Mouse (Mus musculus): ENCODE data around the gene Itgal. TPM values are rescaled to one million over a fixed set of nuclear protein-coding genes. Genes with fewer than 3 reads are reported as not detected.

Itgal gene
- total RNA-seq, 2 experiments from 2014 or later, result 2.0 to 5.7 TPM

DNA sequence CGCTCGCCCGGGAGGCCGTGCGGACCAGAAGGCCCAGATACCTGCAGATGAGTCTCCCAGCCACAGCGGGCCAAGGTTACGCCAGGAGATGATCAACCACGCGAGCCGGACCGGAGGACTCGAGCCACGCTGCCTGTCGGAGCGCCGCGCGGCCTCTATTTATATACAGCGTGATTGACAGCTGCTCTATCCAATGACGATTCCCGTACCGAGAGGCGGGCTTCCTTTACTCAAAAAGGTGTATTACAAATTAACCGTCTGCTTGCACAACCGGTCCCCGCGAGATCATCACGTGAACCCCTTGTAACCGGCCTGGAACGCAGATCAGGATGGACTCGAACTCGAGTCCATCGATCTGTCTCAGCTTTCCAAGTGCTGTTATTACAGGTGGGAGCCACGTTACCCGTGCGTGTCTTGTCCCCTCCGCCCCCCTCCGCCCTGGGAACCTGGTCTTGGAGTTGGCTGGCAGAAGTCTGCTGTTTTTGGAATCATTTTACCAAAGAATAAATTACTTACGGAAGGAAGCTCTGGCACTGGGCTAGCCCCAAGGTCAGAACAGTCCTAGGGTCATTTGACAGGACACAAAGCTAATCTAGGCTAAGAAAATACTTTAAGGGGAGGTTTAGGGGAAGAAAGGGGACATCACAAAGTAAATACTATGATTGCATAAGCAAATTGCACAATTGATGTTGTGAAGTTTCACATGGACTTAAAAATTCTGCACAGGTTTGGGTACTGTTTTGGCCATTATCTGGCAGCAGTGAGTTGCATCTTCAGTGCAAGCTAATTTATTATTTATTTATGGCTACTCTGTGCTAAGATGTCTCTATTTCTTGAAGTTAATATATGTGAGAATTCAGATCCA is 21.9 kb upstream of the Itgal start, which contains the start of gene Sephs2:
TSS of gene Sephs2 (minus strand) at position 131 of the 865 bp plus-strand sequence.
- peak; percentile 93 to 96 for DNase-seq
- intact Hi-C loops (cut with DNase I), result loop anchor here (2.0 kb wide), 1 partner anchor 13 kb away; the partner anchor contains the start of gene Dctpp1

DNA sequence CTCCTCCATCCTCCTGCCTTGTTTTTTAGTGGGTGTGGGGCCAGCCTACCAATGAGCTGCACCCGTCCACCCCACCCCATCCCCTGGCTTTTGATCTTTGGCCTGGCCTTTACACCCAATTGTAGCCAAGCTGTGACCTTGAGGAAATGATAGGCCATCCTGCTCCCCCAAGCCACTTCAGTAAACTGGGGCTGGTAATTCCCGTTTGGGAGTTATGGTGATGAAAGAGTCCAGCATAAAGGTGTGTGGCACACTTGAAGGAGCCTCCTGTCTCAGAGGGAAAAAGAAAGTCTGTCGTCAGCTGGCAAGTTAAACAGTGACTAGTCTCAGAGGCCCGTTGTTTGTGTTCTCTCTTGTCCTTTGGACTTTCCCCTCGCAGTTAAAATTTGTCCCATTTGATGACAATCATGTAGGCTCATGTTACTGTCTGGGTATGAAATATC is 19.5 kb upstream of the Itgal start:
- intact Hi-C loops (cut with DNase I), result no loop called here
- DNase-seq, result no peak

DNA sequence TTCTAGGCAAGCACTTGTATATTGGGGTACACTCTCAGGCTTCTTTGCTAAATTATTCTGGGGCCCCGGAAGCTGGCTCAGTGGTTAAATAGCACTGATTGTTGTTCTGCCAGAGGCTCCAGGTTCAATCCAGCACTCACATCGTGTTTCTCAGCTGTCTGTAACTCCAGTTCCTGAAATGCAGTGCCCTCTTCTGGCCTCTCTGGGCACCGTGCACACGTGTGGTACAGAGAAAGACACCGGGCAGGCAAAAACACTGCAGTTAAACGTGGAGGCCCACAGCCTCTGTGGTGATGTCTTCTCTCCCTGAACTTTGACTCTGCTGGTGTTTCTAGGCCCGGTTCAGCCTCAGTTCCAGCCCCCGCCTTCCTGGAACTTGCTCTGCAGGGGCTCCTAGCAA is 17.7 kb upstream of the Itgal start:
- DNase-seq, result peak; percentile 28 to 54
- intact Hi-C loops (cut with DNase I), result no loop called here

DNA sequence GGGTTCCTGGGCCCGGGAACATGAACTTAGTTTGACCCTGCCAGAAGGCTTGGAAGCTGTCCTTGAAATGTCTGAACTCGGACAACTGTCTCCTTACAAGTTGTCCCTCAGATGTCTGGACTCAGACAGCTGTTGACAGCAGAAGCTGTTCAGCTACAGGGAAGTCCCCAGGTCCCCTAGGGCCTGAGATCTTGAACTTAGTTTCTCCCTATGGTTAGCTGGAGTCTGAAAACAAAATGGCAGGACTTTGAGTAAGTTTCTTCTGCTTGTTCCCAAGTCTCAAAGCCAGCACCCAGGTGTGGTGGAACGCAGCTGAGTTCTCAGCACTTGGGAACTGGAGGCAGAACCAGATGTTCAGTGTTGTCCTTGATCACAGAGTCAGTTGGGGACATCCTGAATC is 16.0 kb upstream of the Itgal start:
- peak; percentile 9 to 36 for DNase-seq
- intact Hi-C loops (cut with DNase I), result no loop called here

DNA sequence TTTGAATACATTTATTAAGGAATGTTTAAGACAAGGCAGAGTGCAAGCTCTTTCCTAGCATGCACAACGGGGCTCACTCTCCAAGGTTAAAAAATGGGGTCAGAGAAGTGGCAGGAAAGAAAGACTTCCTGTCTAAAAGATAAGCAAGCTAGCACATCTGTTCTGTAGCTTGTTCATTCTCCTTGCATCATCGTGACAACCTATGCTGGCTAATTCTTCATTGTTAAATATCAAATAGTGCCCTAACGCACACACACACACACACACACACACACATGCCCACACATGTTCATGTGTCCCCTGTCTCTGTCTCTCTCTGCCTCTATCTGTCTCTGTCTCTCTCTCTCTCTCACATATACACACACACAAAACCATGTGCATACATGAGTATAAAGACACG is 14.9 kb upstream of the Itgal start:
- intact Hi-C loops (cut with DNase I), result no loop called here
- no peak for DNase-seq

DNA sequence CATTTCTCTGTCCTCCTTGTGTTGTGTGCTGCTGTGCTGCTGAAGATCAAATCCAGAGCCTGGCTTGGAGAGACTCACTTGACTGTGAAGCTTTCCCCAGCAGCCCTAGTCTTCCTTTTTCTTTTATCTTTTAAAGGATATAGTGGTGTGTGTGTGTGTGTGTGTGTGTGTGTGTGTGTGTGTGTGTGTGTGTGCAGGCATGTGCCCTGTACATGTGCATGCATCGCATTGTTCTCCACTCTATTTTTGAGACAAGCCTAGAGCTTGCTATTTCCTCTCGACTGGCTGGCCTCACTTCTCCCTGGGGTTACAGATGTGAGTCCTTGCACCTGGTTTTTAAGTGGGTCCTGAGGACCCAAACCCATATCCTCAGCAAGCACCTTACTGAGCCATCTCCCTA is 13.9 kb upstream of the Itgal start:
- intact Hi-C loops (cut with DNase I), result no loop called here
- DNase-seq, result no peak

DNA sequence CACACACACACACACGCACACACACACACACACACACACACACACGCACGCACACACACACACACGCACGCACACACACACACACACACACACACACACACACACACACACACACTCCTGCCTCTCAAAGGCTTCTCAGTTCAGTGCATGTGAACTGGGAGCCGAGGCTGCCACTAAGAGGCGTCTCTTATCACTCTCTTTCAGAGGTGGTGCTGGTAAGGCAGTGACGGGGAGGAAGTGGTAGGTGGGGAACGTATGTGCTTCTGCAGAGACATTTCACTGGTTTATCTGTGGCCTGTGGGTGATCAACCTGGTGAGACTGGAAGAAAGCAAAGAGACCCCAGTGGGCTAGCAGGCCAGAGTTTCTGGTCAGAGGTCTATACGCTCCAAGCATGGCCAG is 10.9 kb upstream of the Itgal start:
- intact Hi-C loops (cut with DNase I), result no loop called here
- no peak for DNase-seq

DNA sequence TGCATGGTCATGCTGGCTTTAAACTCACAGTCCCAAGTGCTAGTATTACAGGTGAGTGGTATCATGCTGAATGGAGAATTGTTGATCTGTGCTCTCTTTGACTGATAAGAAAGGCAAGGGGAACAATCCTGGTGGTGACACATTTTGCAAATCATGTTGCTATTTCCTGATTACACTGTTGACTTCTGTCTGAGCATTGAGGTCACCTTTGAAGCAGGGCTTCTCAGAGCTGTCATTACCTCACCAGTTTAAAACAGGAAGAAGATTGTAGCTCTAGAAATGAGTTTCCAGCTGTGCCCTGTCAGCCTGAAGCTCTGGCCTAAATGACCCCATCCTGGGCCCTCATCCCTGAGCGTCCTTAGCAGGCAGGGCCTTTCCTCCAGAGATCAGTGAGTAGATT is 8.1 kb upstream of the Itgal start:
- DNase-seq, result no peak
- intact Hi-C loops (cut with DNase I), result no loop called here

DNA sequence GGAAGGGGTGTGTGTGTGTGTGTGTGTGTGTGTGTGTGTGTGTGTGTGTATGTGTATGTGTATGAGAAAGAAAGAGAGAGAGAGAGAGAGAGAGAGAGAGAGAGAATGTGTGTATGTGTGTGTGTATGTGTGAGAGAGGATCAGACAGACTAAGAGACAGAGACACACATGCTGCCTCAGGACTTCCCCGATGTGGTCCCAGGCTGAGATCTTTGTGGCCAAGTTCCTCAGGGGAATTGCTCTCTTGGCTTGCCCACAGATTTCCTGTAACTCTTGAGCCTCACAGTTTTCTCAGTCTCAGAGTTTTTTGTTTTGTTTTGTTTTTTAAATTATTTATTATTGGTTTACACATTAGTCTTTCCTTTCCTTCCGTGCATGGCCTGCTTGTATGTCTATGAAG is 6.8 kb upstream of the Itgal start:
- no peak for DNase-seq
- intact Hi-C loops (cut with DNase I), result no loop called here

DNA sequence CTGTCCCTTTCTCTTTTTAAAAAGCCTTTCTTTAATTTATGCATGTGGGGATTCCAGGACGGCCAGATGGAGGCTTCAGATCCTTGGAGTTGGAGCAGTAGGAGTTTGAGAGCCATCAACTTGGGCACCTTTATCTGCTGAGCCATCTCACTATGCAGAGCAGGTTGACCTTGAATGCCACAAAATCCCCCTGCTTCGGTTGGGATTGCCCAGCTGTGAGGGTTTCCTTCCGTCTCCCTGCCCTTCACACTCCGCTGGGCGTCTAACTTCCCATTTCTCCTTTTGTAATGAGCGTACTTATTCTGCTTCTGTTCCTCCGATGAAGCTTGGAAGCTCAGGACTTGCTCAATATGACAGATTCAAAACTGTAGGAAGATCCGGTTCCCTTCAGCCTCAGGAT is 5.9 kb upstream of the Itgal start:
- DNase-seq, result no peak
- intact Hi-C loops (cut with DNase I), result no loop called here

DNA sequence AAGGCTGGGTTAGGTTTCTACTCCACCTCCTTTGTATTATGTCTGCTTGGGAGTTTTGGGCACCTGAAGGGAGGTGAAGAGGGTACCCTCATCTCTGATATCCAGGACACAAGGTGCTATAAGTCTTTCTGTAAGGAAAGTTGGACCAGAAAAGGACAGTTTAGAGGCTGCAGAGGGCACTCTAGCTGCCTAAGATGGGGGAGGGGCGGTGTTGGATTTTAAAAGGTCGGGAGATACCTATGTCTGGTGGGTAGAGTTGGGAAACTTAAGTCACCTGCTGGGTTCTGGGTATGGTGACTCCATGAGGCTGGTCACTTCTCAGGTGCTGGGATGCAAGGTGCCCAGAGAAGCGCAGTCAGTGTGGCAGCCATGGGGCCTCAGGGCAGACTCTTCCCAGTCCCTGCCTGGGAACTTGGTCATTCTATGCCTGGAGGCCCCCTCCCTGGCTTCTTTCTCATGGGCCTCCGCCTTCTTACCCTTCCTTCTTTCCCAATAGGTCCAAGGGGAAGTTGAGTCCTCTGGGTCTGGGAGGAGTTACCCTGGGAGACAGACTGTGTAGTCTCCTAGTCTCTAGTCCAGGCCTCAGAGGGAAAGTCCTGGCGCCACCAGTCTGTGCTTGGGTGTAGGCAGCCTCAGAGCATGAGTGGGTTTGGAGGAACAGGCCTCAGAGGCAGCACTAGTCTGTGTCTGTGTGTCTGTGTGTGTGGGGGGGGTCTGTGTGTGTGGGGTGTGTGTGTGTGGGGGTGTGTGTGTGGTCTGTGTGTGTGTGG is 911 bp downstream of the Itgal start:
- intact Hi-C loops (cut with DNase I), result no loop called here
- no peak for DNase-seq

DNA sequence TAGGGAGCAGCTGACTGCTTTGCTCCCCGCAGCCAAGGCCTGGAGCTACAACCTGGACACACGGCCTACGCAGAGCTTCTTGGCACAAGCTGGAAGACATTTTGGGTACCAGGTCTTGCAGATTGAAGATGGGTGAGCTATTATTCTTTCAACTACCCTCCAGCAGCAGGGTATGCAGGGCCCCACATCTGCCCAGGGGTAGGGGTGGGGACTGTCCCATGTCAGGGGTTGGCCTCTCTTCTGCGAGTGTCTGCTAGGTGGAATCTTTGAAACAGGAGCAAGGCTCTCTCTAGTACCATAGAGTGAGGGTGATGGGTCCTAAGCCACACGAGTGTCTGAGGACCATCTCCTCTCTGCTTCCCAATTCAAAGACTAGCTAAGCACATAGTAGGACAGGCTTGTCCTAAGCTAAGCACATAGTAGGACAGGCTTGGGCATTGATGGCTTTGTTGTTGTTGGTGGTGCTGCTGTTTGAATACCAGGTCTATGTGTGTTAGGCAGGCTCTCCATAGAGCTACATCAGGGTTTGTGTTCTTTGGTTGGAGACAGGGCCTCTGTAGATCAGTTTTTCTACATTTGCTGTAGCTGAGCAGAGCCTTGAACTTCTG is 1.6 kb downstream of the Itgal start:
- DNase-seq, result no peak
- intact Hi-C loops (cut with DNase I), result no loop called here

DNA sequence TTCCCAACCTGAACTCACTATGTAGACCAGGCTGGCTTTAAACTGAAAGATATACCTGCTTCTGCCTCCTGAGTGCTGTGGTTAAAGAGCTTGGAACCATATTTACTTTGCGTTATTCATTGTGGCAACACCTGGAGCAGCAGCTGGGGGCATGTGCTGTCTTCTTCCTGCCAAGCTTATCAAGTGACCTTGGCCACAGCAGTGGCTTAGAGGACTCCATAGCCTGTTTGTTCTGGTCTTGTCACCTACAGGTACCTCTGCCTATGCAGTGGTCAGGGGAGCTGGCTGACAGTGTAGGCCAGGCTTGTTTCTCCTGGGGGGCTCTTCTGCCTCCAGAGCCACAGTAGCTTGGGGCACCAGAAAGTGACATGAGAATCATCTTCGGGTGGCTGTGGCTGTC is 12.4 kb downstream of the Itgal start:
- intact Hi-C loops (cut with DNase I), result no loop called here
- no peak for DNase-seq

DNA sequence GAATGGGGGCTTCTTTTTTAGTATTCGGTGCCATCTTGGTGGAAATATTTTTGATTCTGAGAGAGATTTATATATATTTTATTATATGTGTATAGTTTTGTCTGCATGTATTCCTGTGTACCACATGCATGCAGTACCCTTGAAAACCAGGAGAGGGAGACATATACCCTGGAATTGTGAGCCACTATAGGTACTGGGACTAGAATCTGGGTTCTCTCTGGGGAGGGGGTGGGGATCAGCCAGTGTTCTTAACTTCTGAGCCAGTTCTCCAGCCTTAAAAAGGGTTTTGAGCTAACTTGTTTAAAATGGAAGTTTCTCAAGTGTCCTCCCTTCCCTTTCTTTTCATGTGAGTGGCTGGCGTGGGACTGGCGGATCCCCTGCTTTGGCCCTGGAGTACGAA is 12.8 kb downstream of the Itgal start:
- intact Hi-C loops (cut with DNase I), result no loop called here
- peak; percentile 43 to 78 for DNase-seq

DNA sequence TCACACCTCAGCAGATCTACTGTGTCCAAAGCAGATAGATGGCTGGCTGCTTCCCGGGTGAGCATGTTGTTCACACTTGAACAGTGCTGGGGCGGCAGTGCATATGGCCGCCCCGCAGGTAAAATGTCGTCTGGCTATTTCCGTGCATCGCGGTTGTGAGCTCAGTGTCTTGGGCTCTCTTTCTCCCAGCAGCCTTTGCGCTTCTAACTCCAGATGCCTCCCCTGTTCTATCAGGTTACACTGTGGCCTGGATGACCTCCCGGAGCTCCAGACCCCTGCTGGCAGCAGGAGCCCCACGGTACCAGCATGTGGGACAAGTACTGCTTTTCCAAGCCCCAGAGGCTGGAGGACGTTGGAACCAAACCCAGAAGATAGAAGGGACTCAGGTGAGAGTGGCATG is 13.9 kb downstream of the Itgal start:
- intact Hi-C loops (cut with DNase I), result loop anchor here (5.0 kb wide), 1 partner anchor 172 kb away; no protein-coding TSS in a partner anchor
- DNase-seq, result no peak

DNA sequence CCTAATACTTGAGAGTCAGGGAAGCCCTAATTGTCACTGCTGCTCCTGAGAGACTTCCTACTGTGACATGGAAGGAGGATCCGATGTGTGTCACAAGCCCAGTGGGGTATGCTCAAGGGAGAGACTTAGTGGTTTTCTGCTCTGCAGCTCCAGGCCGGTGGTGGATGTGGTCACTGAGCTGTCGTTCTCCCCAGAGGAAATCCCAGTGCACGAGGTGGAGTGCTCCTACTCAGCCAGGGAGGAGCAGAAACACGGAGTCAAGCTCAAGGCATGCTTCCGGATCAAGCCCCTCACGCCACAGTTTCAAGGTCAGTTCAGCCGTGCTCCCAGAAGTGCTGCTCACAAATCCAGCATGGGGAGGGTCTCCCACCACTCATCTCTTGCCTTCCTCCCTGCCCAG is 17.9 kb downstream of the Itgal start:
- no peak for DNase-seq
- intact Hi-C loops (cut with DNase I), result loop anchor here (5.0 kb wide), 1 partner anchor 168 kb away; no protein-coding TSS in a partner anchor

DNA sequence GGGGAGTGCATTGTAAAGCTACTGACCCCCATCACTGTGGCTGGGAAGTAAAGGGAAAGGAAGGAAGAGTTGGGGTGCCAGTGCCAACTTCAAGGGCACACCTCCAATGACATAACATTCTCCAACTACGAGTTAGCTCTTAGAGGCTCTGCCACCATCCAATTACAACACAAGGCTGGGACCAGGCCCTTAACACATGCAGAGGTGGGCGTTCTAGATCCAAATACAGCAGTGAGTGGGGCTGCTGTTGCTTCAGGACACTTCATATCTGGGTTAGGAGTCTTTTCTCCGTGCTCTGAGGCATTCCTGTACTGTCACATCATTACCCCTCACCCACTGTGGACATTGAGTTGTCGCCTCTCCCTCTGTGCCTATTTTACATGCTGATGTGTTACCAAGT is 25.0 kb downstream of the Itgal start:
- intact Hi-C loops (cut with DNase I), result no loop called here
- no peak for DNase-seq

DNA sequence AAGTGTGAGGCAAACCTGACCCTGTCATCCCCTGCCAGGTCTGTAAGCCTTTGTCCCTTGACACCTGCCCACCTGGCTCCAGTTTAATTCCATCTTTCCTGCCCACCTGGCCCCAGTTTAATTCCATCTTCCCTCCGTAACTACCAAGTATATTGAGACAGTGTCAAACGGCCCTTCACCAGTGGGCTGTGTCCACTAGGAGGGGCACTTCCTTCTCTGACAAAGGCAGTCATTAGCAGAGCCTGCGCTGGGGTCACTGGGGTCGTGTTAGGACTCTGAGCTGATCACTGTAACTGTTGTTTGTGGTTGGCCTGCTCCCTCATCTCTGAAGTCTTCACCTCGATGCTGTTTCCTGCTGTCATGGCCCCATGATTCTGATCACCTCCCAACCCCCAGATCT is 26.0 kb downstream of the Itgal start:
- peak in 1 of 2 experiments; percentile 53 for DNase-seq
- intact Hi-C loops (cut with DNase I), result no loop called here

DNA sequence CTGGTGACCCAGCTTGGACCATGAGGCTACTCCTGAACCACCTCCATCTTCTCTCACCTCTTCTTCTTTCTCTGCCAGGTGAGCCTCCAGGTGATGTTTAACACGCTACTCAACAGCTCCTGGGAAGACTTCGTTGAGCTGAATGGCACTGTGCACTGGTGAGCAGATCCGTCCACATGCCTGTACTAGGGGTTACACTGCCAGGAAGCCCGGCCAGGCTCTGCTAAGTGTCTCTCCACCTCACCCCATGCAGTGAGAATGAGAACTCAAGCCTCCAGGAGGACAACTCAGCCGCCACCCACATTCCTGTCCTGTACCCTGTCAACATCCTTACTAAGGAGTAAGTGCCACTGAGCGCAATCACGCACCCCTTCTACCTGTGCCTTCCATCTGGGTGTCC is 28.9 kb downstream of the Itgal start:
- intact Hi-C loops (cut with DNase I), result no loop called here
- no peak for DNase-seq

DNA sequence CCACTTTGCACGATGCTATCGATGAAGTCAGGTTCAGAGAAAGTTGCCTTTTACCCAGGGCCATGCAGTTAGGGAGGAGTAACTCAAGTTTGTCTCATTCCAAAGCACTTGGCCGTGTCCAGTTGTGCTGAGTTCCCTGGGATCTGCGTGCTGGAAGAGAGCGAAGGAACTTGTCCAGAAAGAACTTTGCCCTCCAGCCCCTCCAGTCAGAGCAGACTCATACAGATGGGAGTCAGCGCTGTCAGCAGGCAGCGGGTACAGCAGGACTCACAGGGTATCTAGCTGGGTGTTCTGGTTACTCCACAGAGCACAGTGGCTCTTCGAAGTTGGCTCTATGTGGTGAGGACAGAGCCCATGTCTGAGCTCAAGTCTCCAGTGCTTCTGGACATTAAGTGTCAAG is 29.5 kb downstream of the Itgal start:
- no peak for DNase-seq
- intact Hi-C loops (cut with DNase I), result no loop called here

DNA sequence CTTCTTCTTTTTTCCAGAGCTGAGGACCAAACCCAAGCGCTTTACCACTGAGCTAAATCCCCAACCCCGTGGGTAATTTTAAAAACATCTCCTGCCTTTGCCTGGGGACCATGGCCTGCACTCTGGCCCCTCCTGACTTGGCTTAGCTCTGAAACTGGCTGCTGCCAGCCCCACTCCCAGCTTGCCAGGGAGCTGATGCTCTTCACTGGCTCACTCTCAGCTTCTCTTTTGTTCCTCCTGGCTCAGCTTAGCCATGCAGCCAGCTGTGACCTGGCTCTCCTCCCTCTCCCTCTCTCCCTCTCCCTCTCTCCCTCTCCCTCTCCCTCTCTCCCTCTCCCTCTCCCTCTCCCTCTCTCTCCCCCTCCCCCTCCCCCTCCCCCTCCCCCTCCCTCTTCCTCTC is 30.6 kb downstream of the Itgal start:
- DNase-seq, result peak; percentile 72 to 80
- intact Hi-C loops (cut with DNase I), result no loop called here

Measured in heart, postnatal 14 days (tissue).